Mouse (Mus musculus) spleen, adult 10 weeks (tissue): Measurements from ENCODE around the gene Naa40. TPM values are rescaled to one million over a fixed set of nuclear protein-coding genes. Genes with fewer than 3 reads are reported as not detected.

ENCODE experiments used
- polyA plus RNA-seq: library from polyadenylated mRNA; stranded (reverse); fragments of 350-450 nt; fragmentation: Illumina TruSeq; extraction: RNeasy Lipid Tissue Mini Kit (QIAGEN cat#74804); gene quantifications from one replicate; pipeline ENCODE4 v1.2.3, GENCODE M21; 2015; ENCODE audit warnings: low replicate concordance; ENCODE audit not compliant: insufficient read depth

Naa40 gene
- 35.9 TPM for polyA plus RNA-seq

DNA sequence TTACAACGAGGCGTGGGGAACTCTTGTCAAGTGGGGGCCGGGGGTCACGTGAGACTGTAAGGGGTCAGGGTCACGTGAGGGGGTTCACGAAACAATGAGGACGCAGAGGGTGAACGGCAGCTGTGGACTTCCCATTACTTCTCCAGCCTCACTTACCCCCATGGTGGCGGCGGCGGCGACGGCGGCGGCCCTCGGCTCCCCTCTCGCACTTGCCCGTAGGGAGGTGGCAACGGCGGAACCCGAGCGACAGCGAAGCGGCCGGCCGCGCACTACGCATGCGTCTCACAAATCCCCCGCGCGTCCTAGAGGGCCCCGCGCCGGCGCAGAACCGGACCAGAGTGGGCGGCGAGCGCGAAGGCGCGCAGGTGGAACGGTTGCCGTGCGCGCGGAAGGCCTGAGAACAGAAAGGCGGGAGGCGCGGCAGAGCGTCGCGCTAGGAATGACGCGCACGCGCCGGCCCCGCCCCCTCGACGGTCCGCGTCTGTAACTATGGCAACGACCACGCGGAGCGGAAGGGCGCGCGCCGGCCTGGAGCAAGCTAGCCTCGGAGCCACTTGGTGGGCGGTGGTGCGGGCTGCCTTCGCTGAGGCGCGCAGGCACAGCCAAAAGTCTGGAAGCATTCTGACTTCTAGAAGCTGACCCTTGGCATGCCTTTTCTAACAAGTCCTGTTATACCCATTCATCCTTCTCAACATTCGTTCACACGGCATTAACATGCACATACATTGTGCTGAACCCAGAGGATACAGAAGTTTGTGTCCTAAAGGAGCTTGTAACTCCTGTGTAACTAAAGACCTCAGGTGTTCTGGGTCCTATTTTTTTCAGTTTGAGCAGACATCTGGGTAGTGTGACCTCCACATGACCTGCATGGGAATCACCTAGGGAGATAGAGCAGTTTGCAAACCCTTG lies at the start of gene Naa40:
Gene Naa40 (minus strand): TSS at position 402 of the 909 bp plus-strand sequence.

DNA sequence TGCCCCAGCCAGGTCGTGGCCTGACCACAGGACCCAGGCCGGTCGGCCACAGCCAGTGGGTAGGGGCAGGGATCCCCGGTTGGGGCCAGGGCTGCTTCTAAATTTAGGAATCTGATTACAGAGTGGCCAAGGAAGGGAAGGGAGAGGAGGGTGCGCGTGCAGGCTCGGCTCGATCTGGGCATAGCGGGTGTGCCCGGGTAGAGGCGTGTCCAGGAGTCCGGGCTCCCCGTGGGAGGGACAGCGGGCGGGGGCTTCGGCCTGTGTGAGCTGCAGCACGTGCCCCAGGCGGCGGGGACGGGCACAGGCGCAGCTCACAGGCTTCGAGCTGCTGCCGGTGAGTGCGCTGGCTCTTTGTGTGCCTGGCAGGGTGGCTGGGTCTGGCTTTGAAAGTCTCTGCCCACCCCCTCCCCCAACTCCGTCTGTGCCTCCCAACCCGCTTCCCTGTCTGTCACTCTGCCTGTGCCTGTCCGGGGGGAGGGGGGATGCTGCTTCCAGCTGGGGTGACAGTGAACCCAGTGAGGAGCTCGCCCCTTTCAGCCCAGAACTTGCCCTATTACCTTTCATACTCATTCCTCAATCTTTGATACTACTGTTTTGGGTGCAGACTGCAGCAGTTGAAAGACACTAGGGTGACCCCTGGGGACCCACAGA lies 26.2 kb upstream of the Naa40 start, which contains the start of gene Rcor2:
Gene Rcor2 (plus strand): TSS at position 235 of the 651 bp plus-strand sequence.

DNA sequence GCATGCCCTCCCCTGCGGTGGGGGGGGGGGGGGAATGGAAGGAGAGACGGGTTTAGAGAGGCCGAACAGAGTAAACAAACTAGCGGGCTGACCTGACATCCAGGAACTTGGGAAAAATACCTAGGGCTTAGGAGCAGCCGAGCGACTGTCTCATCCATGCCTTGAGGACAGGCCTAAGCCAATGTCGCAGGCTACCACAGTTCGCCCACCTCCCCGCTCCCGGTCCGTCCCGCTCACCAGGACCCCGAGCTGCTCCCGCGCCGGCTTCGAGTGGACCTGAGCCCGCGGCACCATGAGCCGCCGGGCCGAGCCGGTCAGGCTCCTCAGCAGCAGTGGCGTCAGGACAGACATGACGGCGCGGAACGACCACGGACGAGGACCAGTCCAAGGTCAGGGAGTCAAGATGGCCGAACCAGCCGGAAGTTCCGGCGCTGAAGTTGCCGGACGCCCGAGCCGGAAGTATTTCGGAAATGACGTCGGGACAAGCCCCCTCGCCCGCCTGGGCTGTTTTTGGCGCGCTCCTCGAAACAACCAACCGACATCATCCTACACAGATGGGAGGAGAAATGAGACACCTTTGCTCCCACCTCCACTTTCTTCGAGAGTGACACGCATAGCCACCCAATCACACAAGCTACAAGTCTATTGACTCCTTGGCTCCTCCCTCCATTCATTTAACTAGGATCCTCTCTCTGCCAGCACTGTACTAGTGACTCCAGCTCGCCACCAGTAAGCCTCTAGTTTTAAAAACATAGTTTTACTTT lies 23.6 kb downstream of the Naa40 start, which contains the start of gene Cox8a:
Gene Cox8a (minus strand): TSS at position 455 of the 764 bp plus-strand sequence.

DNA sequence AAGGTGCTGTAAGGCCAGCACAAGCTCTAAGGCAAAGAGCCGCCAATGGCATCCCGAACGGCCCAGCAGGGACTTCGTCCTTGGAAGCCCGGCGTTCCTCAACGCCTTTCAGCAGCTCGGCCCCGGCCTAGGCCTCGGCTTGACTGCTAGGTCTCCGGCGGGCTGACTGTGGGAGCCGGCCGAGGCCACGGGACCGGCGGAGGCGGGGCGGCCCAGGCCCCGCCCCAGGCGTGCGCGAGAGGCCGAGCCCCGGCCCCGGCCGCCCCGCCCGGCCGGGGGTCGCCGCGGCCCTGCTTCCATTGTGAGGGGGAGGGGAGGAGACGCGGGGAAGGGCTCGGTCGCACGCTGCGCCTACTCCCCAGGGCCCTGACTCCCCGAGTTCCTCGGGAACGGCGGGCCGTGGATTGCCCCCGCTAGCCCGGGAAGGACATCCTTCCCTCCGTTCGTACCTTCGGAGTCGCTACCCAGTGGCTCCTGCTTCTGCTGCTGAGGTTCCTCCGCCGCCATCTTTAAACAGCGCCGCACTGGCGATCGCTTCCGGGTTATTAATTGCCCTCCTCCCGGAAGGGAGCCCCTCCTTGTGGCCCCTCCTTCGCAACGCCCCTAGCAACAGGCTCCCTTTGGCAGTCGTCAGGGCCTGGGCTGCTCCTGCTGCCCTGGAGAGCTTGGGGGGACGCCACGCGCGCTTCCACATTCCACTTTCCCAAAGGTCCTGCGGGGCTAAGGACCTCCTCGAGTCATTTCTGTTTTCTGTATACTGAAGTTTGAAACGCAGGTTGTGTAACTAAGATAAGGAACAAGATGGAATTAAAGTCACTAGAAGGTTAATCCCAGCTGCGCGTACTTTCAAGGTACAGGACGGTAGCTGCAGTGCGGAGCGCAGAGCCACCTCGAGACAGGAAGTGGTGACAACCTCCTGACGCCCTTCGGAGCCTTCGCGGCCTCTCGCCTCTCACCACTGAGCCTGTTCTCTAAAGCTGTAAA lies 34.9 kb downstream of the Naa40 start, which contains the start of gene Otub1:
Gene Otub1 (minus strand): TSS at position 564 of the 984 bp plus-strand sequence.

Other genes with a start within 250 kb of the Naa40 start
- 12.2 TPM for gene Dnajc4, start 248.6 kb downstream of the Naa40 start, polyA plus RNA-seq
- gene Nudt22, start 245.1 kb downstream of the Naa40 start, polyA plus RNA-seq = 3.8 TPM
- 2.5 TPM for gene Trpt1, start 245.1 kb downstream of the Naa40 start, polyA plus RNA-seq
- 51.2 TPM for gene Fermt3, start 221.7 kb downstream of the Naa40 start, polyA plus RNA-seq
- 129 TPM for gene Stip1, start 201.2 kb downstream of the Naa40 start, polyA plus RNA-seq
- gene Macrod1, start 184.4 kb downstream of the Naa40 start, polyA plus RNA-seq = 3.1 TPM
- gene Flrt1, start 135.5 kb downstream of the Naa40 start, polyA plus RNA-seq = 0.04 TPM
- 53.6 TPM for gene Otub1, start 34.9 kb downstream of the Naa40 start, polyA plus RNA-seq
- gene Cox8a, start 23.6 kb downstream of the Naa40 start, polyA plus RNA-seq = 207 TPM
- gene Rcor2, start 26.1 kb upstream of the Naa40 start, polyA plus RNA-seq = 0.52 TPM
- 81.6 TPM for gene Mark2, start 100.7 kb upstream of the Naa40 start, polyA plus RNA-seq
- 6.8 TPM for gene Spindoc, start 141.8 kb upstream of the Naa40 start, polyA plus RNA-seq
- 7.2 TPM for gene 2700081O15Rik, start 176.4 kb upstream of the Naa40 start, polyA plus RNA-seq
- 126 TPM for gene Rtn3, start 242.1 kb upstream of the Naa40 start, polyA plus RNA-seq